Mouse (Mus musculus) megakaryocyte, embryonic 14.5 days (primary cell): Measurements from ENCODE around the gene Abl1. TPM values are rescaled to one million over a fixed set of nuclear protein-coding genes. Genes with fewer than 3 reads are reported as not detected.

ENCODE experiments used
- H3K27me3 ChIP-seq: replicated peaks from 2 replicates; pipeline ENCODE3; 2012; ENCODE audit warnings: inconsistent platforms
- H3K36me3 ChIP-seq: replicated peaks from 2 replicates; pipeline ENCODE3; 2012; ENCODE audit warnings: low read length, inconsistent platforms, mixed read lengths
- H3K4me1 ChIP-seq: 2 replicates; pipeline ENCODE4 v1.6.1; 2012; ENCODE audit warnings: inconsistent platforms
- H3K4me3 ChIP-seq: replicated peaks from 2 replicates; pipeline ENCODE3; 2012; ENCODE audit warnings: moderate library complexity, mild to moderate bottlenecking, inconsistent platforms
- H3K9me3 ChIP-seq: 2 replicates; pipeline ENCODE4 v1.6.1; 2012; ENCODE audit warnings: inconsistent platforms
- FLI1 ChIP-seq: IDR thresholded peaks from 2 replicates; pipeline ENCODE4 v1.6.1; 2012; ENCODE audit warnings: low read length, inconsistent platforms, mixed read lengths
- GATA1 ChIP-seq: IDR thresholded peaks from 3 replicates; pipeline ENCODE4 v1.6.1; 2012; ENCODE audit warnings: mixed read lengths, low read length, inconsistent platforms, borderline replicate concordance
- polyA plus RNA-seq: library from polyadenylated mRNA; stranded (reverse); fragments of >175 nt; gene quantifications from 2 replicates; pipeline ENCODE4 v1.2.3, GENCODE M21; 2012; ENCODE audit warnings: low replicate concordance; ENCODE audit not compliant: insufficient read depth

The Abl1 gene
- polyA plus RNA-seq, 1 experiment: 29.4 TPM

GRCm38 (mm10) chr2:31836091-31836490 is 147.9 kb downstream of the Abl1 start:
- no peak for TF ChIP-seq GATA1
- H3K27me3 ChIP-seq: peaks cover 97% of the 10 kb centered on the region
- no peak overlapping the region for H3K4me3 ChIP-seq
- H3K4me1 ChIP-seq: peaks cover 20% of the 10 kb centered on the region
- no peaks in the 10 kb centered on the region for H3K9me3 ChIP-seq
- H3K36me3 ChIP-seq: no peaks in the 10 kb centered on the region

- TF ChIP-seq GATA1 (no peak), FLI1 (no peak)
These were observed 148.8 kb downstream of the Abl1 start for GRCm38 (mm10) chr2:31836985-31837384.

GRCm38 (mm10) chr2:31838868-31839267 is 150.7 kb downstream of the Abl1 start:
- H3K4me1 ChIP-seq: peaks cover 4% of the 10 kb centered on the region; the same call in 1 of the 2 replicates
- H3K4me3 ChIP-seq: no peak overlapping the region
- peaks cover 96% of the 10 kb centered on the region for H3K27me3 ChIP-seq
- H3K36me3 ChIP-seq: no peaks in the 10 kb centered on the region
- no peak for TF ChIP-seq GATA1
- TF ChIP-seq FLI1: no peak
- no peaks in the 10 kb centered on the region for H3K9me3 ChIP-seq

More at GRCm38 (mm10) chr2:31836985-31837384, 148.8 kb downstream of the Abl1 start:
- Histone ChIP-seq H3K4me3 (no peak overlapping the region), H3K36me3 (no peaks in the 10 kb centered on the region), H3K9me3 (no peaks in the 10 kb centered on the region), H3K4me1 (peaks cover 20% of the 10 kb centered on the region), H3K27me3 (peaks cover 97% of the 10 kb centered on the region)

GRCm38 (mm10) chr2:31844729-31845136 is 156.6 kb downstream of the Abl1 start:
- Histone ChIP-seq H3K9me3 (no peaks in the 10 kb centered on the region), H3K36me3 (no peaks in the 10 kb centered on the region), H3K27me3 (peaks cover 88% of the 10 kb centered on the region), H3K4me3 (no peak overlapping the region), H3K4me1 (peaks cover 29% of the 10 kb centered on the region)
- TF ChIP-seq FLI1 (no peak), GATA1 (no peak)

GRCm38 (mm10) chr2:31845512-31845895 is 157.3 kb downstream of the Abl1 start:
- peaks cover 84% of the 10 kb centered on the region for H3K27me3 ChIP-seq
- H3K4me3 ChIP-seq: peak overlapping the region; percentile 84
- no peaks in the 10 kb centered on the region for H3K9me3 ChIP-seq
- H3K36me3 ChIP-seq: no peaks in the 10 kb centered on the region
- peaks cover 29% of the 10 kb centered on the region for H3K4me1 ChIP-seq
- TF ChIP-seq FLI1 (no peak), GATA1 (no peak)

GRCm38 (mm10) chr2:31845896-31846691 is 157.9 kb downstream of the Abl1 start, which contains the start of gene Fibcd1:
TSS of gene Fibcd1 (minus strand) at chr2:31846005.
- Histone ChIP-seq H3K4me1 (peaks cover 29% of the 10 kb centered on the region), H3K36me3 (no peaks in the 10 kb centered on the region), H3K9me3 (no peaks in the 10 kb centered on the region), H3K27me3 (peaks cover 83% of the 10 kb centered on the region), H3K4me3 (peak within 1 kb of the TSS; percentile 84)
- TF ChIP-seq FLI1 (no peak), GATA1 (no peak)

- H3K4me3 ChIP-seq: no peak overlapping the region
These were observed 158.8 kb downstream of the Abl1 start for GRCm38 (mm10) chr2:31846692-31847660.

GRCm38 (mm10) chr2:31847908-31848307 is 159.7 kb downstream of the Abl1 start:
- H3K9me3 ChIP-seq: no peaks in the 10 kb centered on the region
- TF ChIP-seq GATA1 (no peak), FLI1 (no peak)
- H3K4me3 ChIP-seq: no peak overlapping the region
- H3K36me3 ChIP-seq: no peaks in the 10 kb centered on the region
- peaks cover 29% of the 10 kb centered on the region for H3K4me1 ChIP-seq
- H3K27me3 ChIP-seq: peaks cover 83% of the 10 kb centered on the region

More at GRCm38 (mm10) chr2:31846692-31847660, 158.8 kb downstream of the Abl1 start:
- Histone ChIP-seq H3K9me3 (no peaks in the 10 kb centered on the region), H3K27me3 (peaks cover 83% of the 10 kb centered on the region), H3K4me1 (peaks cover 29% of the 10 kb centered on the region), H3K36me3 (no peaks in the 10 kb centered on the region)
- TF ChIP-seq FLI1: no peak

- Histone ChIP-seq H3K36me3 (no peaks in the 10 kb centered on the region), H3K27me3 (peaks cover 80% of the 10 kb centered on the region), H3K9me3 (no peaks in the 10 kb centered on the region), H3K4me1 (peaks cover 39% of the 10 kb centered on the region), H3K4me3 (no peak overlapping the region)
- no peak for TF ChIP-seq FLI1
- no peak for TF ChIP-seq GATA1
These were observed 162.0 kb downstream of the Abl1 start for GRCm38 (mm10) chr2:31850141-31850540.

Other genes starting within 250 kb of the Abl1 start
- gene Ass1, start 218.2 kb upstream of the Abl1 start, polyA plus RNA-seq: 4.4 and 11.2 TPM in 2 replicates
- 45.5 and 72.5 TPM in 2 replicates for gene Fubp3, start 115.7 kb upstream of the Abl1 start, polyA plus RNA-seq
- gene Prdm12, start 48.3 kb upstream of the Abl1 start, polyA plus RNA-seq: not detected in 2 replicates
- gene Exosc2, start 17.7 kb upstream of the Abl1 start, polyA plus RNA-seq: 11.9 TPM in 1 of 2 replicates, not detected in the other
- gene Qrfp, start 122.2 kb downstream of the Abl1 start, polyA plus RNA-seq: 0.17 TPM in 1 of 2 replicates, not detected in the other
- 0.02 TPM in 1 of 2 replicates, not detected in the other for gene Fibcd1, start 157.6 kb downstream of the Abl1 start, polyA plus RNA-seq
- gene Lamc3, start 198.9 kb downstream of the Abl1 start, polyA plus RNA-seq: not detected in 2 replicates